In the genomic region with DNA sequence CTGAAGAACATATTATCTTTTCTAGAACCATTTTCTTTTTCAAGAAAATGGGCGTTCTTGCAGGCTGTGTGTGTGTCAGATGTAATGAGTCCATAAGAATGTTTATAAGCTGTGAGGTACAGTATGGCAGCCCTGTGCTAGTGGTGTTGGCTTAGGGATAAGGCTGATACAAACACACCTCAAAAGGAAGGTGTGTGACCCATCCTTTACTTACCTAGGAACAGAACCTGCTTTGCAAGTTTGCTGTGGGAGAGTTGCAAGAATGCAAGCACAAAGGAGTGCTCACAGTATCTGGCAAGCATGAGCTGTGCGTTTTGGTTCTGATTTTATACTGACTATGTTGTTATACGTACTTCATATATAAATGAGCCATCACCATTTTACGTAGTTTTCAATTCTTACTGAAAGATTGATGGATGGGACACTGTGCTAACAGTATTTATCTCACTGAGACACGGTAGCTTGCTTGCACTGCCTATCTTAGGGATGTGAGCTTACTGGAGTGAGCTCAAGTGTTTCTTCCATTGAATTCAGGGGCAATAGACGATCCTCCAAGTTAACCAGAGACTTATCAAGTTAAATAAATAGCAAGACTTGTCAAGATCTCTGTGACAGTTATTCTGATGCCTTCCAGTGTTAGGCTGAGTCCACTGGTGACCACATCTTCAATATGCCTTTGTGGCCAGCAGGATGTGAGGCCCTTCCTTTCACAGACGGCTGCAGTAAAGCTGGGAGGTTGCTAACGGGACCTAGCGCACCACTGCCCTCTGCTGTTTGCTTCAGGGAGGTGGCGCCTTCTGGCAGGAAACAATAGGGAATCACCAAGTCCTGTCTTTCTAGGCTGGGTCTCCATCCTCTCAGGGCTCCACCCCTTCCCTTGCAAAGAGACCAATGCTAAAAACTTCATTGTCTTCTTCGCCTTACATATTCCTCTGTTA, we compare ENCODE assay signal across 9 mouse cellular contexts.
DNase-seq lines count a peak whose midpoint lies in the region; ATAC-seq lines count a peak whose summit lies in the region.
"Had no signal": no experiment of that assay in that cellular context is flagged by ENCODE, and none has a peak within 500 bp of the region (broad histone marks: within the 10 kb centered on the region; RNA-seq: fewer than 3 reads in every experiment).

No protein-coding gene starts in this region.

- peak; percentile 83 for DNase-seq in CD4-positive, CD25-positive, alpha-beta regulatory T cell, adult 2 months (ENCODE audit: low read depth, low spot score)
- peak; percentile 81 for DNase-seq in brain, adult 2 months (ENCODE audit: low read depth, low spot score)
- DNase-seq in forebrain, embryonic 10.5 days (ENCODE audit: extremely low spot score, low spot score) = peak; percentile 78
- peak; percentile 74 to 80 for DNase-seq in heart, postnatal 10 days
- peak; percentile 66 to 73 for DNase-seq in kidney, postnatal 25 days
- peak; percentile 12 to 48 for DNase-seq in lung, adult 18-20 months
- DNase-seq in testis, postnatal 10 days (ENCODE audit: low spot score) = peak; percentile 83

- H3K36me3 ChIP-seq in forebrain, embryonic 10.5 days (replicated peaks) = no peaks in the 10 kb centered on the region
- H3K36me3 ChIP-seq: embryonic facial prominence, embryonic 13.5 days had no signal

- no peak overlapping the region for H3K27ac ChIP-seq in forebrain, embryonic 10.5 days
- H3K27ac ChIP-seq: embryonic facial prominence, embryonic 13.5 days had no signal

- 46% methylated on average over 11 of the region's 11 CpGs for WGBS in forebrain, embryonic 10.5 days

- H3K27me3 ChIP-seq in forebrain, embryonic 10.5 days (ENCODE audit: poor library complexity, severe bottlenecking) = no peaks in the 10 kb centered on the region
- H3K27me3 ChIP-seq: embryonic facial prominence, embryonic 13.5 days had no signal

- peak; percentile 71; the same call in 1 of the 2 replicates for ATAC-seq in neutrophil, adult 5-6 weeks (ENCODE audit: extremely low read depth, insufficient number of reproducible peaks, low FRiP score, poor library complexity, severe bottlenecking)

- H3K9me3 ChIP-seq in forebrain, embryonic 10.5 days = no peaks in the 10 kb centered on the region
- H3K9me3 ChIP-seq: embryonic facial prominence, embryonic 13.5 days had no signal

- H3K4me3 ChIP-seq in forebrain, embryonic 10.5 days = no peak overlapping the region
- H3K4me3 ChIP-seq: embryonic facial prominence, embryonic 13.5 days had no signal

- intact Hi-C loops in heart, postnatal 10 days (cut with DNase I) = loop anchor here (1.0 to 5.0 kb wide), 3 partner anchors 122 to 1217 kb away; no protein-coding TSS in a partner anchor

- H3K4me1 ChIP-seq in forebrain, embryonic 10.5 days = no peaks in the 10 kb centered on the region
- H3K4me1 ChIP-seq: embryonic facial prominence, embryonic 13.5 days had no signal

Comparison
In these comparisons a context has a peak if more than half of its experiments do, and no peak if none do; other contexts are left out.
1. DNase-seq: peak in every context shown above with its lines; median percentile 83 in CD4-positive, CD25-positive, alpha-beta regulatory T cell, adult 2 months; 83 in testis, postnatal 10 days; 81 in brain, adult 2 months; 78 in forebrain, embryonic 10.5 days; 77 in heart, postnatal 10 days; 70 in kidney, postnatal 25 days; 30 in lung, adult 18-20 months.